Mouse (Mus musculus): ENCODE results near the gene Gm20696. TPM values are rescaled to one million over a fixed set of nuclear protein-coding genes. Genes with fewer than 3 reads are reported as not detected.

The Gm20696 gene
- polyA plus RNA-seq, 1 experiment from 2014 or later = 3.9 TPM

GRCm38 (mm10) chr6:99502727-99503126, 163.9 kb downstream of the Gm20696 start:
- H3K9ac ChIP-seq = no peak overlapping the region
- no peak overlapping the region for H3K4me3 ChIP-seq
- no peak for ATAC-seq
- WGBS = 94% methylated on average over 2 of the region's 2 CpGs
- no peaks in the 10 kb centered on the region for H3K27me3 ChIP-seq
- no peaks in the 10 kb centered on the region for H3K9me3 ChIP-seq (replicated peaks)
- H3K4me2 ChIP-seq = no peak overlapping the region
- 0 out of 2 replicates have a peak, but pooled peaks cover 7% of the 10 kb centered on the region for H3K4me1 ChIP-seq
- peaks cover 33% of the 10 kb centered on the region for H3K36me3 ChIP-seq (ENCODE audit: poor library complexity, severe bottlenecking)
- no peak overlapping the region for H3K27ac ChIP-seq

GRCm38 (mm10) chr6:99502314-99502713, 164.3 kb downstream of the Gm20696 start:
- H3K9ac ChIP-seq = no peak overlapping the region
- H3K4me1 ChIP-seq = 0 out of 2 replicates have a peak, but pooled peaks cover 7% of the 10 kb centered on the region
- no peaks in the 10 kb centered on the region for H3K27me3 ChIP-seq
- H3K9me3 ChIP-seq (replicated peaks) = no peaks in the 10 kb centered on the region
- no peak overlapping the region for H3K4me2 ChIP-seq
- peaks cover 33% of the 10 kb centered on the region for H3K36me3 ChIP-seq (ENCODE audit: poor library complexity, severe bottlenecking)
- ATAC-seq = no peak
- no peak overlapping the region for H3K27ac ChIP-seq
- no peak overlapping the region for H3K4me3 ChIP-seq
- 92% methylated on average over 6 of the region's 6 CpGs for WGBS

- WGBS = 90% methylated on average over 3 of the region's 3 CpGs
- H3K4me2 ChIP-seq = no peak overlapping the region
- no peak overlapping the region for H3K27ac ChIP-seq
- 0 out of 2 replicates have a peak, but pooled peaks cover 7% of the 10 kb centered on the region for H3K4me1 ChIP-seq
- H3K9me3 ChIP-seq (replicated peaks) = no peaks in the 10 kb centered on the region
- no peak for ATAC-seq
- peaks cover 26% of the 10 kb centered on the region for H3K36me3 ChIP-seq (ENCODE audit: poor library complexity, severe bottlenecking)
- H3K27me3 ChIP-seq = no peaks in the 10 kb centered on the region
- H3K4me3 ChIP-seq = no peak overlapping the region
- H3K9ac ChIP-seq = no peak overlapping the region
Measured at GRCm38 (mm10) chr6:99500570-99501270, 165.9 kb downstream of the Gm20696 start.

GRCm38 (mm10) chr6:99498082-99498481, 168.5 kb downstream of the Gm20696 start:
- Histone ChIP-seq H3K9ac (no peak overlapping the region), H3K4me1 (no peaks in the 10 kb centered on the region), H3K4me2 (no peak overlapping the region), H3K4me3 (no peak overlapping the region), H3K36me3 (ENCODE audit: poor library complexity, severe bottlenecking) (0 out of 2 replicates have a peak, but pooled peaks cover 10% of the 10 kb centered on the region), H3K27me3 (no peaks in the 10 kb centered on the region), H3K9me3 (replicated peaks) (no peaks in the 10 kb centered on the region), H3K27ac (no peak overlapping the region)
- no peak for ATAC-seq
- 86% methylated on average over 7 of the region's 7 CpGs for WGBS

GRCm38 (mm10) chr6:99496114-99496513, 170.5 kb downstream of the Gm20696 start:
- no peak overlapping the region for H3K4me3 ChIP-seq
- no peak overlapping the region for H3K27ac ChIP-seq
- no peak overlapping the region for H3K4me2 ChIP-seq
- WGBS = 82% methylated on average over 5 of the region's 5 CpGs
- no peaks in the 10 kb centered on the region for H3K36me3 ChIP-seq (ENCODE audit: poor library complexity, severe bottlenecking)
- no peak for ATAC-seq
- H3K4me1 ChIP-seq = no peaks in the 10 kb centered on the region
- H3K9ac ChIP-seq = no peak overlapping the region
- H3K9me3 ChIP-seq (replicated peaks) = no peaks in the 10 kb centered on the region
- H3K27me3 ChIP-seq = no peaks in the 10 kb centered on the region

- H3K36me3 ChIP-seq (ENCODE audit: poor library complexity, severe bottlenecking) = no peaks in the 10 kb centered on the region
- no peak overlapping the region for H3K27ac ChIP-seq
- peaks cover 5% of the 10 kb centered on the region; the same call in 1 of the 2 replicates for H3K27me3 ChIP-seq
- H3K4me1 ChIP-seq = no peaks in the 10 kb centered on the region
- H3K9ac ChIP-seq = no peak overlapping the region
- no peaks in the 10 kb centered on the region for H3K9me3 ChIP-seq (replicated peaks)
- 48% methylated on average over 3 of the region's 3 CpGs for WGBS
- no peak for ATAC-seq
- no peak overlapping the region for H3K4me3 ChIP-seq
- no peak overlapping the region for H3K4me2 ChIP-seq
Measured at GRCm38 (mm10) chr6:99492937-99493336, 173.7 kb downstream of the Gm20696 start.

- Histone ChIP-seq H3K4me2 (no peak overlapping the region), H3K27ac (no peak overlapping the region), H3K4me3 (no peak overlapping the region), H3K27me3 (peaks cover 5% of the 10 kb centered on the region; the same call in 1 of the 2 replicates), H3K36me3 (ENCODE audit: poor library complexity, severe bottlenecking) (no peaks in the 10 kb centered on the region), H3K9ac (no peak overlapping the region), H3K4me1 (no peaks in the 10 kb centered on the region), H3K9me3 (replicated peaks) (no peaks in the 10 kb centered on the region)
- no peak for ATAC-seq
- 86% methylated on average over 6 of the region's 6 CpGs for WGBS
Measured at GRCm38 (mm10) chr6:99491979-99492544, 174.5 kb downstream of the Gm20696 start.

- H3K27me3 ChIP-seq = peaks cover 5% of the 10 kb centered on the region; the same call in 1 of the 2 replicates
Measured at GRCm38 (mm10) chr6:99491146-99491545, 175.5 kb downstream of the Gm20696 start.

GRCm38 (mm10) chr6:99489900-99490648, 176.5 kb downstream of the Gm20696 start:
- peaks cover 18% of the 10 kb centered on the region for H3K4me1 ChIP-seq
- WGBS = 74% methylated on average over 8 of the region's 8 CpGs
- ATAC-seq = no peak

More at GRCm38 (mm10) chr6:99491146-99491545, 175.5 kb downstream of the Gm20696 start:
- no peak overlapping the region for H3K9ac ChIP-seq
- no peak for ATAC-seq
- H3K36me3 ChIP-seq (ENCODE audit: poor library complexity, severe bottlenecking) = no peaks in the 10 kb centered on the region
- no peaks in the 10 kb centered on the region for H3K9me3 ChIP-seq (replicated peaks)
- WGBS = 92% methylated on average over 3 of the region's 3 CpGs
- H3K4me2 ChIP-seq = no peak overlapping the region
- H3K27ac ChIP-seq = no peak overlapping the region
- H3K4me3 ChIP-seq = no peak overlapping the region
- H3K4me1 ChIP-seq = peaks cover 7% of the 10 kb centered on the region

GRCm38 (mm10) chr6:99489423-99489822, 177.2 kb downstream of the Gm20696 start:
- Histone ChIP-seq H3K9me3 (replicated peaks) (no peaks in the 10 kb centered on the region), H3K9ac (no peak overlapping the region), H3K4me3 (no peak overlapping the region), H3K4me1 (peaks cover 24% of the 10 kb centered on the region), H3K27me3 (peaks cover 5% of the 10 kb centered on the region; the same call in 1 of the 2 replicates), H3K27ac (no peak overlapping the region), H3K4me2 (no peak overlapping the region), H3K36me3 (ENCODE audit: poor library complexity, severe bottlenecking) (no peaks in the 10 kb centered on the region)
- WGBS = 94% methylated on average over 10 of the region's 10 CpGs
- ATAC-seq = no peak

More at GRCm38 (mm10) chr6:99489900-99490648, 176.5 kb downstream of the Gm20696 start:
- peaks cover 5% of the 10 kb centered on the region; the same call in 1 of the 2 replicates for H3K27me3 ChIP-seq
- no peak overlapping the region for H3K27ac ChIP-seq
- no peaks in the 10 kb centered on the region for H3K9me3 ChIP-seq (replicated peaks)
- H3K4me2 ChIP-seq = no peak overlapping the region
- no peak overlapping the region for H3K9ac ChIP-seq
- H3K4me3 ChIP-seq = no peak overlapping the region
- no peaks in the 10 kb centered on the region for H3K36me3 ChIP-seq (ENCODE audit: poor library complexity, severe bottlenecking)

- H3K27me3 ChIP-seq = peaks cover 5% of the 10 kb centered on the region; the same call in 1 of the 2 replicates
- H3K4me3 ChIP-seq = no peak overlapping the region
- no peak overlapping the region for H3K9ac ChIP-seq
- H3K36me3 ChIP-seq (ENCODE audit: poor library complexity, severe bottlenecking) = no peaks in the 10 kb centered on the region
- peaks cover 36% of the 10 kb centered on the region for H3K4me1 ChIP-seq
- no peak for ATAC-seq
- no peaks in the 10 kb centered on the region for H3K9me3 ChIP-seq (replicated peaks)
- peak overlapping the region; percentile 89 for H3K27ac ChIP-seq
- peak overlapping the region; percentile 58 for H3K4me2 ChIP-seq
- WGBS = 55% methylated on average over 12 of the region's 12 CpGs
Measured at GRCm38 (mm10) chr6:99485884-99486640, 180.5 kb downstream of the Gm20696 start.
